Mouse (Mus musculus): Measurements from ENCODE around the gene Mcm8. TPM values are rescaled to one million over a fixed set of nuclear protein-coding genes. Genes with fewer than 3 reads are reported as not detected.

The Mcm8 gene
- total and polyA plus RNA-seq, 2 experiments from 2014 or later: 2.4 to 4.0 TPM

- DNase-seq (ENCODE audit: low spot score): no peak
- 91% methylated on average over 2 of the region's 2 CpGs for WGBS
- no peaks in the 10 kb centered on the region for H3K4me1 ChIP-seq (ENCODE audit: insufficient read depth, low read length)
- H3K9ac ChIP-seq (replicated peaks; ENCODE audit: low read length, poor library complexity, severe bottlenecking): no peak overlapping the region
- peaks cover 14% of the 10 kb centered on the region; the same call in 1 of the 2 replicates for H3K36me3 ChIP-seq (ENCODE audit: insufficient read depth, low read length)
- no peaks in the 10 kb centered on the region for H3K9me3 ChIP-seq (ENCODE audit: low read length)
- H3K27ac ChIP-seq (ENCODE audit: low read depth, low read length): no peak overlapping the region
- H3K4me2 ChIP-seq (ENCODE audit: low read depth, low read length, poor library complexity, severe bottlenecking): no peak overlapping the region
- TF ChIP-seq CTCF (IDR thresholded peaks at IDR 0.05): no peak
- no peaks in the 10 kb centered on the region for H3K27me3 ChIP-seq (ENCODE audit: insufficient read depth, low read length)
- H3K4me3 ChIP-seq (ENCODE audit: low read depth, low read length): no peak overlapping the region
- no peak for ATAC-seq (ENCODE audit: low FRiP score)
Observed at GRCm38 (mm10) chr2:132861456-132861855, 45.5 kb downstream of the Mcm8 start.

GRCm38 (mm10) chr2:132863325-132863724 lies 47.4 kb downstream of the Mcm8 start:
- H3K27me3 ChIP-seq (ENCODE audit: insufficient read depth, low read length): no peaks in the 10 kb centered on the region
- H3K36me3 ChIP-seq (ENCODE audit: insufficient read depth, low read length): peaks cover 20% of the 10 kb centered on the region; the same call in 1 of the 2 replicates
- no peaks in the 10 kb centered on the region for H3K9me3 ChIP-seq (ENCODE audit: low read length)
- H3K9ac ChIP-seq (replicated peaks; ENCODE audit: low read length, poor library complexity, severe bottlenecking): no peak overlapping the region
- no peak overlapping the region for H3K4me3 ChIP-seq (ENCODE audit: low read depth, low read length)
- ATAC-seq (ENCODE audit: low FRiP score) (no peak), DNase-seq (ENCODE audit: low spot score) (no peak)
- H3K4me1 ChIP-seq (ENCODE audit: insufficient read depth, low read length): no peaks in the 10 kb centered on the region
- no peak overlapping the region for H3K4me2 ChIP-seq (ENCODE audit: low read depth, low read length, poor library complexity, severe bottlenecking)
- TF ChIP-seq CTCF (IDR thresholded peaks at IDR 0.05): no peak
- H3K27ac ChIP-seq (ENCODE audit: low read depth, low read length): no peak overlapping the region
- WGBS: 93% methylated on average over 2 of the region's 2 CpGs

GRCm38 (mm10) chr2:132867521-132867920 lies 51.6 kb downstream of the Mcm8 start:
- no peaks in the 10 kb centered on the region for H3K4me1 ChIP-seq (ENCODE audit: insufficient read depth, low read length)
- WGBS: 82% methylated on average over 5 of the region's 5 CpGs
- DNase-seq (ENCODE audit: low spot score) (no peak), ATAC-seq (ENCODE audit: low FRiP score) (no peak)
- H3K36me3 ChIP-seq (ENCODE audit: insufficient read depth, low read length): peaks cover 20% of the 10 kb centered on the region; the same call in 1 of the 2 replicates
- no peak overlapping the region for H3K27ac ChIP-seq (ENCODE audit: low read depth, low read length)
- no peak overlapping the region for H3K4me2 ChIP-seq (ENCODE audit: low read depth, low read length, poor library complexity, severe bottlenecking)
- no peak overlapping the region for H3K9ac ChIP-seq (replicated peaks; ENCODE audit: low read length, poor library complexity, severe bottlenecking)
- H3K9me3 ChIP-seq (ENCODE audit: low read length): no peaks in the 10 kb centered on the region
- no peak overlapping the region for H3K4me3 ChIP-seq (ENCODE audit: low read depth, low read length)
- TF ChIP-seq CTCF (IDR thresholded peaks at IDR 0.05): no peak
- H3K27me3 ChIP-seq (ENCODE audit: insufficient read depth, low read length): no peaks in the 10 kb centered on the region

GRCm38 (mm10) chr2:132869682-132870081 lies 53.7 kb downstream of the Mcm8 start:
- DNase-seq (ENCODE audit: low spot score) (no peak), ATAC-seq (ENCODE audit: low FRiP score) (no peak)
- H3K27ac ChIP-seq (ENCODE audit: low read depth, low read length): no peak overlapping the region
- no peak for TF ChIP-seq CTCF (IDR thresholded peaks at IDR 0.05)
- WGBS: 89% methylated on average over 5 of the region's 5 CpGs
- peaks cover 14% of the 10 kb centered on the region; the same call in 1 of the 2 replicates for H3K36me3 ChIP-seq (ENCODE audit: insufficient read depth, low read length)
- H3K27me3 ChIP-seq (ENCODE audit: insufficient read depth, low read length): no peaks in the 10 kb centered on the region
- no peak overlapping the region for H3K4me2 ChIP-seq (ENCODE audit: low read depth, low read length, poor library complexity, severe bottlenecking)
- H3K9ac ChIP-seq (replicated peaks; ENCODE audit: low read length, poor library complexity, severe bottlenecking): no peak overlapping the region
- H3K4me3 ChIP-seq (ENCODE audit: low read depth, low read length): no peak overlapping the region
- H3K4me1 ChIP-seq (ENCODE audit: insufficient read depth, low read length): no peaks in the 10 kb centered on the region
- H3K9me3 ChIP-seq (ENCODE audit: low read length): no peaks in the 10 kb centered on the region

- Histone ChIP-seq H3K9ac (replicated peaks; ENCODE audit: low read length, poor library complexity, severe bottlenecking) (no peak overlapping the region), H3K27me3 (ENCODE audit: insufficient read depth, low read length) (no peaks in the 10 kb centered on the region), H3K9me3 (ENCODE audit: low read length) (no peaks in the 10 kb centered on the region), H3K27ac (ENCODE audit: low read depth, low read length) (no peak overlapping the region), H3K4me3 (ENCODE audit: low read depth, low read length) (no peak overlapping the region), H3K36me3 (ENCODE audit: insufficient read depth, low read length) (peaks cover 11% of the 10 kb centered on the region; the same call in 1 of the 2 replicates), H3K4me2 (ENCODE audit: low read depth, low read length, poor library complexity, severe bottlenecking) (no peak overlapping the region), H3K4me1 (ENCODE audit: insufficient read depth, low read length) (no peaks in the 10 kb centered on the region)
- no peak for TF ChIP-seq CTCF (IDR thresholded peaks at IDR 0.05)
- DNase-seq (ENCODE audit: low spot score) (no peak), ATAC-seq (ENCODE audit: low FRiP score) (no peak)
- 82% methylated on average over 4 of the region's 4 CpGs for WGBS
Observed at GRCm38 (mm10) chr2:132870286-132870685, 54.3 kb downstream of the Mcm8 start.

GRCm38 (mm10) chr2:132871663-132872062 lies 55.7 kb downstream of the Mcm8 start:
- no peaks in the 10 kb centered on the region for H3K4me1 ChIP-seq (ENCODE audit: insufficient read depth, low read length)
- TF ChIP-seq CTCF (IDR thresholded peaks at IDR 0.05): no peak
- H3K9ac ChIP-seq (replicated peaks; ENCODE audit: low read length, poor library complexity, severe bottlenecking): no peak overlapping the region
- 70% methylated on average over 3 of the region's 3 CpGs for WGBS
- no peaks in the 10 kb centered on the region for H3K9me3 ChIP-seq (ENCODE audit: low read length)
- DNase-seq (ENCODE audit: low spot score) (no peak), ATAC-seq (ENCODE audit: low FRiP score) (no peak)
- H3K4me2 ChIP-seq (ENCODE audit: low read depth, low read length, poor library complexity, severe bottlenecking): no peak overlapping the region
- no peaks in the 10 kb centered on the region for H3K27me3 ChIP-seq (ENCODE audit: insufficient read depth, low read length)
- no peak overlapping the region for H3K27ac ChIP-seq (ENCODE audit: low read depth, low read length)
- peaks cover 5% of the 10 kb centered on the region; the same call in 1 of the 2 replicates for H3K36me3 ChIP-seq (ENCODE audit: insufficient read depth, low read length)
- H3K4me3 ChIP-seq (ENCODE audit: low read depth, low read length): no peak overlapping the region

Measured in midbrain, postnatal 0 days (tissue).